Mouse (Mus musculus) kidney, postnatal 25 days (tissue): ENCODE data around the gene Ryr3.

ENCODE experiments used
- DNase-seq, 2 experiments: peaks; one replicate each; pipeline ENCODE4 v3.0.0; 2021; ENCODE audit warnings: mixed read lengths in 2 of 2

Gene Ryr3

DNA sequence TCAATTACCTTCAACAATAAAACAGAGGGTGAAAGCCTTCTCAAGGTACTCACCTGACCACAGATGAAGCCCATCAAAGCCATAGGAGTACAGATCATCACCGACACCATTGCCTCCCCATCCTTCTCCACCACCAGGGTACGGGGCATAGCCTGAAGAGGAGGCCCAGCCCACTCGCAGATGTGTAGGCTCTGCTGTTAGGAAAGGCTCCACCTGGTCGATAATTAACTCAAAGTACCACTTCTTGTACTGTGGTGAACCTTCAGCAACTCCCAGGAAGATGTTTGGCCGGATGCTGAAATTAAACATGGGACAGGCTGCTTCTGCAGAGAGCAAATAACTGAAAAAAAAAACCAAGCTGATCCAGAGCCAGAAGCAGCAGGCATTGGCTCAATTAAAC is 316.1 kb downstream of the Ryr3 start:
- no peak for DNase-seq

DNA sequence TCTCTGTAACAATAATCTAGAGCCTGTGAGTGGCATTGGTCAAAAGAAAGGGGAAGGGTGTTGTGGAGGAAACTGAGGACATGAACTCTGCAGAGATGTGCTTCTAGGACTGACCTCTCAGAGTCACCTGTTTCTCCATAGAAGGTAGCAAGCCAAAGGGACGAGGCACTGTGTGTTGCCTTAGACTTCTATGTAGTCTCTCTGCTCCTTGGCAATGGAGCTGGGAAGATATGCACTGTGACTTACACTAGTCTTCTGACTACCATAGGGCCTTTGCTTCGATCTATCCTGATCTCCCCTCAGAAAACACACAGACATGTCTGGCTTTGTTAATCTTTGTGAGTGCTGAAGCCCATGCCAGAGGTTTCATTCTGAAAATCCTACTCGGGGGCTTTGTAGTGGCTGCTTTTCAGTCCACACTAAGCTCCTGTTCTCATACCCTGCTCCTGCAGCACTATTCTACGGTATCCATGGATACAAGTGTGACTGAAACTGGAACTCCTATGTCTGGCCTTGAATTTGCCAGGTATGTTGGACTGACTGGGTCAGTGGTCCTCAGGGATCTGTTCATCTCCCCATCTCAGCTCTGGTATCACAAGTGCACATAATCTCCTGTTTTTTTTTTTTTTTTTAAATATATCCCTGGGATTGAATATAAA is 332.3 kb downstream of the Ryr3 start:
- DNase-seq = no peak

DNA sequence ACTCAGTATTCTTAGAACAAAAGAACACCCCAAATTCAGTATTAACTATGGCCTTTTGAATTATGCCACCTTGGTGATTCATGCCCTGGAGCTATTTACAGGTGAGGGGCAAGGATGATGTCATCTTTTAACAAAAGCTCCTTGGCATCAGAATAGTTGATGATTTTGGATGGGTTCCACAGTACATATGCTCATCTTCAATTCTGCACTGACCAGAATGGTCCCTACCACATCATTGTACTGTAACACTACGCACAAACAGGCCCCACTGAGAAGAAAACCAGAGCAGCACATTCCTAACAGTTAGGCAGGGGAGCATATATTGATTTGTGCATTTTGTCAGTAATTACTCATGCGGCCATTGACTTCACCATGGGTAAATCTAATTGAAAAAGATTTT is 335.1 kb downstream of the Ryr3 start:
- DNase-seq = no peak

DNA sequence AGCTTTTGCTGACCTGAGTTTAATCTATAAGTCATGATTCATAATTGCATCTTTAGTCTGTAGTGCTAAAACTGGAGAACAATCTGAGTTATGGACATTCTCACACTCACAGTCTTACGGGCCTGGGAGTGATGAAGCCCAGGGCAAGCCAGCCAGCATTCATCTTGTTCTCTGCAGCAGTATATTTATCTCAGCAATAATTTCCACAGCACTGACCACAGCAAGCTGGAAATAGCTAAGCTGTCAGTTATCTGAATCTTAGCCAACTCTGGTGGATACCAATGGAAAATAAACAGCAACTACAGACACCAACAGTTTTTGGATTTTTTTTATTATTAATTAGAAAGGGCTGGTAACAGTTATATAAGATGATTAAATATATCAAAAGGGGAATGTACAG is 335.5 kb downstream of the Ryr3 start:
- no peak for DNase-seq

DNA sequence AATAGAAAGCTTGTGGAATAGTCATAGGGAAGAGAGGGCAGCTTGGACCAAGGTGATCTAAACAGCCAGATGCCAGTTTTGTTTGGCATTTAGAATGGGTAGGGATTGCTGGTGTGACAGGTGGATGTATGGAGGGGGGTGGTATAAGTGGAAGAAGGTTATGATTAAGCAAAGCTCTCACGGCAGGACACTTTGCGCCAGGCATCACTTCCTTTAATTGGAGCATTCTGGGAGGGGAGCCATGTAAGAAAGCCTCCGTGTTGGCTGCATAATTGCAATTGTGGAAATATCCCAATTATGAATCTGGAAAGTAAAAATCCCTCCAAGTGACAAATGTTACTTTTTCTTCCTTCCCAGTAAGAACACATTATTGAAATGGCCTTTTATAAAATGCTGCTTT is 339.5 kb downstream of the Ryr3 start:
- no peak for DNase-seq

DNA sequence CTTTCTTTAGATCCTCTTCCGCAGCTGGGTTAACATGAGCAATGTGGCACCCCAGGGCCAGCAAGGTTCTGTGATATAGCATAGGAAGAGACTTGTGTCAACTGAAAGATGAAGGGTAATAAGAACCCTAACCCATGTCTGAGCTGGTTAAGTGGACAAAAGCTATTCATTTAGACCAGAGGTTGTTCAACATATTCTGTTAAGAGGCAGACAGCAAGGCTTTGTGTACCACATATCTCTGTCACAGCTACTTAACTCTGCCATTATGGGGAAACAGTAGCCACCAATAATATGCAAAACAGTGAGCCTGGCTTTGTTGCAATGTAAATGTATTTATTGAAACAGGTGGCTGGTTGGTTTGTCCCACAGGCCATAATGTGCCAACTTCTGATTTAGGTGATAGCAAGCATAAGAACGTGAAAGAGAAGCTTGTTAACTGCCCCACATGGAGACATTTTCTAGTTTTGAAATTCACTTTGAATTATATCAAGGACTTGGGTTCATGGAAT is 350.8 kb downstream of the Ryr3 start:
- DNase-seq = no peak

DNA sequence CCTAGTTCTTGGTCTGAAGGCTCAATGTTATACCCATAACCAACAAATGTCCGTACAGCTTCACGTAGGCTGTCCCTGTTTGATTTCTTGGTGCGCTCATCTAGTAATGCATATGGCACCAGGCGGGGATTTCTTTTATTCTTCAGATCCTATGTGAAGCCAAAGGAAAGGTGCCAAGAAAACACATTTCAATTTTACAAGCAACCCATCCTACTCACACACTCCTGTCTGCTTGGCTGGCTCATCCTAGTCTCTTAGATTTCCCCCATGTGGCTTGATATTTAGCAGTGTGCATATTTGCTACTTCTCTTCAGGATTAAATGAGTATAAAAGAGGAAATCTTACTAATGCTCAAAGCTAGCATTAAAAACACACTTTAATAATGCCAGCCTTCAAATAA is 355.1 kb downstream of the Ryr3 start:
- DNase-seq = no peak

DNA sequence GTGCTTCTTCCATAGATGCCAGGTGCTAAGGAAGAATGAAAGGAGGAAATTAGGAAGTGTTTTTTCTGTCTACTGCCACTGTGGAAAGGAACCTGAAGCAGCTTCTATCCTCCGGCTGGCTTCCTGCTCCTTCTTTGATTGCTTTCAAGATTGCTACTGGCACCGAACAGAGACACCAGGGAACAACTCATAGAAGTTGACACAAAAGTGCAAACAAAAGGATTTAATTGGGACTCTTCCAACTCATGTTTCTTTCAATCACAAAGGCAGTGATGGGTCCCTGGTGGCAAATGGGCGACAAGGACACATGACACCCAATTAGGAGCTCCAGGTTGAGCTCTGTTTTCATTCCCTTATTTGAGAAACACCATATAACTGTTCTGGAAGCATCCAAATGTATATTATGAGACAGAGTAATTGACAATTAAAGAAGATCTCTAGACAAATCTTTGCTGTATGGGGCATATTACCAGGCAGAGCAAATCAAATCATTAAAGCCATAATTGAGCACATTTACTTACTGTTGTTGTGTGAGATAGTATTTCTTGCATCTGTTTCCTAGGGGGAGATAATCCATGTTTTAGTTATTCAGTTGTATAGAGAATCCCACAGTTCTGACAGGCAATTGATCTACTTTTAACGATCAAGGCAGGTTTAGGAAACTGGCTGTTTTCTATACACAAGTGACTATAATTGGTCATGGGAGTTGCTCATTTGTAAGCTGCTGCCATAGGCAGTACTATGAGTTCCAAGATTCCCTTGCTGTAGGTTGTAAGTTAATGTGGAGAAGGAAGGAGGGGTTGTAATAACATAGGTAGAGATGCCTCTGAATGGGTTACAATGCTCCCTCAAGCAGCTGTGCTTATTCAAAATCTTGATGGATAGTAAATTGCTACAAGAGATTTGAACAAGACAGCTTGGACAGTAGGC is 371.0 kb downstream of the Ryr3 start:
- DNase-seq = no peak

DNA sequence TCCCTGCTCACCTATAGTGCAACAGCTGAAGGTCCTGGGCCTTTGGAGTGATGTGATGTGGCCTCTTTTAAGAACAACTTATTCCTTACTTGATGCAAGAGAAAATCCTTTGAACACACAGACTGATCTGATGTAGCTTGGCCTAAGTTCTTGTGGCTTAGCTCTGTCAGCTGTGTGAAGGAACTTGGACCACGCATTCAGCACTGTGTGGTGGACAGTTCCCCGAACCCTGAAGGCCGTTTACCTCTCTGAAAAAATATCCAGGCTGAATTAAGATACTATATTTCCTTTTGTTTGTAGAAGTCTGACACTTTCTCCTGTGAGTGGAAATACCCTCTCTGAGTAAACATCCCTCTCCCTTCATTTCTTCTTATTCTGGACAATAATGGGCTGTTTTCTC is 374.0 kb downstream of the Ryr3 start:
- peak in 1 of 2 experiments; percentile 9 for DNase-seq

DNA sequence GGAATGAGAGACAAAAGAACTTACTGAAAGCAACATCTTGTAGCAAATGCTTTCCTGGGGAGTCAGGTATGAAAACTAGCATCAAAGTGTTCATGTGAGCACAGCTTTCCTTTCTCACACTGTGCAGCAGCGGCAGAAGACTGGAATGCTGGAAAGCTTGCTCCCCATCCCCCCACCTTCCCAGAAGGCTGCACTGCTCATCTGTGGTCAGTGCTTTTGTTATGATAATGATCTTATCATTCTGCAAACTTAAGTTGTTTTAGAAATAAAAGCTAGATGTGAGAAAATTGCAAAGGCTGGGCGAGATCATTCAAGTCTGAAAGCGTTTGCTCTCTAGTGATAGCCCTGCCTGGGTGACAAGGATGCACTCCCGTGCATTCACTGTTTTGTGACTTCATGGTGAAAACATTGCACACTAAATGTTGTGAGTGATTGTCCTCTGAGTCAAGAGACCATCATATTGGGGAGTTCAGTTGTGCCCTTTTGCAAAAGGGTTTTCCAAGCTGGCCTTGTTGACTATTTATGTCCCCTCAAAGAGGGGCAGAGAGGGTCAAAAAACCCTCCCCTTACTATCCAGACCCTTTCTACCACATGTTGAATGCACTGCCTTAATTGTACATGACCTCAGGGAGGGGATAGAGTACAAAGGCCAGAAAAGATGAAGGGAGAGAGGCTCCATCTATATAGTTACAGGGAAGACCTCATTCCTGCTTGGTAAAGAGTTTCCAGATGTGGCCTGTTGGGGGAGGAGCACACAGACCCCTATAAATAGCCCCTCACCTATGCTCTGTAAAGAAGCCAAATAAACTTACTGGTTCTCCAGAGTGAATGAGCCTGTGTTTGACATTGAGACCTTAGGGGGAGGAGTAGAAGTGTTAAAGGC is 385.2 kb downstream of the Ryr3 start:
- DNase-seq = no peak

DNA sequence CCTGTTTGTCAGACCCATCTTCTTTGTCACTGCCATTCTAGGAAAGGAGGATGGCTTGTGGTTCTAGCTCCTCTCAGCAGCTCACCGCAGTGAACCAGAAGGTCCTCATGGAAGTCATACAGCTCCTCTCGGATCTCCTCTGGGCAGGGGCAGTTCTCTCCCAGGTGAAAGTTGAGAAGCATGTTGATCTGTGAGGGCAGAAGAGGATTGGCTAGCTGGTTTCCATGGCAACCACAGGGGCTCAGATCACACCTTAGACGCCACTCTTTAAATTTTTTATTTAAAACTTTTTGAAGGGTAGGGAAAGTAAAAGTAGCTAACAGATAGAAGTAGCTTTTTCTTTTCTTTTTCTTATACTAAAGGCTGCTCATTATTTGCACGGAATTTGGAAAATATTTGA is 390.3 kb downstream of the Ryr3 start:
- no peak for DNase-seq

DNA sequence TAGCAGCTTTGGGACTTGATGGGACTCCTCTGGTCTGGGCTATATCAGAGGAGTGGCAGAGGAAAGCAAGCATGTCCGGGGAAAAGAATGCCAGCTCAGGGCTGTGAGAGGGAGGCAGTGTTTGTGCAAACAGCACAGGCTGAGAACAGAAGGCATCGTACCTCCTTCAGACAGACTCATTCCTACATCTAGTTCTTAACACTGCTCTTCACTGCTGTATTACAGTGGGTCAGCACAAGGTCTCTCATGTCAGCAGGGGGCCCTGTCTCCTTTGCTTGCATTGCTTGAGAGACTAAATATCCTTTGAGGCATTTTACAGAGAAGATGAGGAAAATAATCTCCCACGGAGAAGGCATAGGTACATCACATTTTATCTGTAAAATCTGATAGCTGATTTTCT is 394.2 kb downstream of the Ryr3 start:
- DNase-seq = no peak

DNA sequence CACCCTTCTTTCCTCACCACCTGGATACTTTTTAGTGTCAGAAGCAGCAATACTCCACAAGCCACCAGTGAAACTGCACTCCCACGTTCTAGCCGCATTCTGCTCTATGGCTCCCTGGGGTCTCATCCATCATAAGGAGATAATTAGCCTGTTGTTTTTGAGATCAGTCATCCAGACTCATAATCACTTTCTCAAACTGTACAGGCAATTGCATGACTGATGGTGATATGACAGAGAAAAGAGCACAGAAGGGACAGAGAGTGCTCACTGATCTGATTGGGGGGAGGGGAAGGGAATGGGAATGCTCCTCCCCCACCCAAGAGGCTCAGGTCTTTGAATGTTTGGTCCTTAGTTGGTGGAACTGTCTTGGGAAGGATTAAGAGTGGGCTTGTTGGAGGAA is 397.8 kb downstream of the Ryr3 start:
- DNase-seq = no peak

DNA sequence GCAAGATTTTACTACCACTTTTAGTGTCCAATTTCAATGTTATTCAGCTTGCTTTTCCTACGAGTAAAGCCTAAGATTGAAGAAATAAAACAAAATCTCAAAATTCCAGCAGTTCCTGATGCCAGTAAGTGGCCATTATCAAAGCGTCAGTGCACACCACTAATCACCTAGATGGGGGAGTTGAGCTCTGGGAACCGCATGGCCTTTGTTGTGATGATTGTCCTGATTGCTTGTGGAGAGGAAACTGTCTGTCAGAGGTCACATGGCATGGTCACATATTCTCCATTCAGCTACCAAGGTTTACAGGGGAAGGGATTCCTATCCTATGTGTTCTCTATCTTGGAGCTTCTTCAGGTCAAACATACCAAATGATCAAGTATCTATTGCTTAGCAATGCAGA is 399.9 kb downstream of the Ryr3 start:
- DNase-seq = no peak

DNA sequence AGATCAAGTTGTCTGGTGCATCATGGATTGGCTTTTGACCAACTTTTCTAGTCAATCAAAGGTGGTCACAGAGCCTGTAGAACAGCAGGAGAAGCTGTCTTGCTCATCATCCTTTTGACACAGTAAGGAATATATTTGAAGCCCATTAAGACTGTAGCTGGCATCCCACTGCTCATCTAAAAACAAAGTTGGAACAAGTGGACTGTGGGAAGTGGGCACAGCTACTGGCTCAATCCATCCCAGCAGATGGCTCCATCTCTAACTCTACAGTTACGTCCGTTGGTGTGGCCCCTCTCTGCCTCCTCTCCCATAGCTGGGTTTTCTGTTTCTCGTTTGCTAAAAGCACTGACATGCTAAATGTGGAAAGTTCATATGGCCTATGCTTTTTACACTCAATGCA is 400.9 kb downstream of the Ryr3 start:
- no peak for DNase-seq

DNA sequence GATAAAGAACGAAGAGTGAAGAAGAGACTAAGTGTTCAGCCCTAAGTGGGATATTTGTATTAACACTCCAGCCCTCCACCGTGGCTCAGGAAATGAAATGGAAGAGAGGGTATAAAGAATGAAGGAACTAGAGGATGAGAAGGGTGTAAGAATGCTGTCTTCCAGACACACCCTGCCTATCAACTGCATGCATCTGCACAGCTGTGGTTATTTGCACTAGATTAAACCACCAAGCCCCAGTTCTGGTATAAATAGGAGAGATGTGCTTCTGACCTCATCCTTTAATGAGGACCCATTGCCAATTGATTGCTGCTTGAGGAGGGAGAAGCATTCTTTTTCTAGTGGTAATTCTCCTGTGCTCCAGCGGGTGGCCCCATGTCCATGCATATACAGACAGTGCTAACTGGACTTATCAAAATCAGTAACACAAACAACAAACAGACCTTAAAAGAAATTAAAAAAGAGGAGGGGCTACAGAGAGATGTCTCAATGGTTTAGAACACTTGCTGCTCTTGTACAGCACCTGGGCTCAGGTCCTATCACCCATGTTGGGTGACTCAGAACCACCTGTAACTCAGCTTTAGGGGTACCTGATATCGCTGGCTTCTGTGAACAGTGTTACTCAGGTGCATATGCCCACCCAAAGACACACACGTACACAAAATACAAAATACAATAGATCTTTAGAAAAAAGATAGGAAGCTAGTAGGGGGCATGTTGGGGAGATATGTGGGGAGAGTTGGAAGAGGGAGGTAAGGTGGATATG is 404.1 kb downstream of the Ryr3 start:
- DNase-seq = no peak

DNA sequence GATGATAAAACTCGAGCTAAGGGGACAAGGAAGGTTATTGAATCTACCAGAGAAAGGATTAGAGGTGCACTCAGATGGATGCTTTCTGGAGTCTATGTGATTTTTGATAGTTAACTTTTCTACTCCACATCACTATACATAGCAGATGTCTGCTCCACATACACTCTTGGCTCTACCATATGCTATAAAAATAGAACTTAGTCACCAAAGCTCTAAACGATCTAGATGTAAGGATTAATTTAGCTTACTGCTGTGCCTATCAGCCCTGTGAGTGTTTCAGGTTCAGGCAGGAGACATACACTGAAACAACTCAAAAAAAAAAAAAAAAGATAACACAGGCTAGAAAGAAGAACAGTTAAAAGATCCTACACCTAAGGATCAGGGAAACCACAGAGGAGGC is 410.9 kb downstream of the Ryr3 start:
- no peak for DNase-seq

DNA sequence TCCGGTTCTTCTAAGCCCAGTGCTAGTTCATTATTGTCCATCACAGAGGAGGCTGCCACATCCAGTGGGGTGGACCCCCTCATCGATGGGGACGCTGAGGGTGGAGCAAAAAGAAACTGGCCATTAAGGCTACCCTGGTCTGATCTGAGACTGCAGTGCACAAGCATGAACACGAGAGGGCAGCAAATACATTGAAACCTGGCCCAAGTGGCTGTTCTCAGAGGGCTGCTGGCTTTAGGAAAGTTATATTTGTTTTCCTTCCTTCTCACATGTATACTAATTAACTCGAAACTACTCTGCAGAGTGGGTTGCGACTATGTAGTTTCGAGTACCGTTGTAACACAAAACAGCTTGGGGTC is 416.9 kb downstream of the Ryr3 start:
- DNase-seq = peak; percentile 50 to 66

DNA sequence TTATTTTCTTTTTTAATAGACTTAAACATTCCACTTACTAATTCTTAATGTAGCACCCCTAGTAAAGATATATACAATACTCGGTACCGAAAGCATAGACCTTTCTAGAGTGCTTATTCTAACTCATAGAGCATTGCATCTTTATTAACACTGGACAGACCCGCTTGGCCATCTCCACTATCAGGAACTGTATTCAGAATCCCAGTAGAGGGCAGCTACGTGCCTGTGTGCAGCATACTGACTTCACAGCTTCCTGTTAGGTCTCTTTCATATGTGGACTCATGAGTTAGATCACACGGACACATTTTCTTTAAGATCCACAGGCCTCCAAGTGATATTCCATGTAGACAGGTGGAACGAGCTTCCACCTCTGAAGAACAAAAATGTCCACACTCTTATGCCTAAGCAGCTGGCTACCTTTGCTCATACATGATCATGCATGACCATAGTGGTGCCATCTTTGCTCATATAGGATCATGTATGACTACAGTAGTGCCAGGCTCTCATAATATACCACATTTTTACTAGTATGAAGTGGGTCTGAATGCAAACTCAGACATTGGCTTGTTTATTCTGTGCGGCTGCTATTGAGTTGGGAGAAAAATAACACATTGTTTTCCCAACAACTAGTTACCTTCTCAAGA is 417.4 kb downstream of the Ryr3 start:
- DNase-seq = peak in 1 of 2 experiments; percentile 4

DNA sequence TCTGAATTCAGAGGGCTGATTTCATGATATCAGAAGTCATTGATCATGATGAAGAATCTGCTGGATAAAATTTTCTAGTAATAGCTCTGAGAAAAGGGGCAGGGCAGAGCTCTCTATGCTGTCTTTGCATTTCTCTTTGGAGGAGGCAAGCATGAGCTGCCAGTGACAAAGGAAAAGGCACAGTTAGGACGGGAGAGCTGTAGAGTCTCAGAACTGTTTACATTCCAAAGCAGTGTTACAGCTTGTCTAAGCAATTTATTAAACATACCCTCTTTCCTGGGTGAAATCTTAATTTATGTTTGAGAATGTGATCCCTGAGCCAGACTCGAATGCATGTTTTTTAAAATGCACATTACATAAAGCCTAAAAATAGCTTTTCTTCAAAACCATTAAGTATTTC is 435.3 kb downstream of the Ryr3 start:
- DNase-seq = no peak

DNA sequence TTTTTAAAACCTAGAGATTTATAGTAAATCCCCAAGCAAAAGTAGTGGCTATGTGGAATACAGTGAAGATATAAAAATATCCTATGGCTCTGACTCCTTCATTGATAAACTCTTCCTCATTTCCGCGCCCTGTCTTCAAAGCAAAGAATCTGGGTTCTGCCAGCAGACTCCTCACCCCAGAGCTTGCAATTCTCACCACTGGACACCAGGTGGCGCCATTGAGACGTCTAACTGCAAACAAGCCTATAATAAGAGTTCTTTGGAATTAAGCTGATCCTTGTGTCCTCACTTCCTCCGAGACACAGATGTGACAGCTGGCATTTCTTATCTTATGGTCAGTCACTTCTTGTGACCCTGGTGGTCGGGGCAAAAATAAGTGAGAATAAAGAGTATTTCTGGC is 442.1 kb downstream of the Ryr3 start:
- peak; percentile 64 to 70 for DNase-seq

DNA sequence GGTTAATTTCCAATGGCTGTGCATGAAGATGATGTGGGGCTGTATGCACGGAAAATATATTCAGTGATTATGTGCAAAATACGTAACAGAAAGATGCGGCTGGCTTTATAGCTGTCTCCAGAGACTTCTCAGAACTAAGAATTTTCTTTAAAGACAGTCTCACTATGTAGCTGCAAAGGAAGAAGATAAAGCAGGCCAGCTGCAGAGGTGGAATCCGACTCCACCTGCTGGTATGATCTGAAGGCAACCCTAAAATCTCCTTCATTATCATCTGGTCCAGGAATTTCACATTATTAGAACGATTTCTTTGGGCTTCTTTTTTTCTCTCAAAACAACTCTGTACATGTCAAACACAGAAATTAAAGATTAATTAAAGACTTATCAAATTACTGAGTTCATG is 449.2 kb downstream of the Ryr3 start:
- no peak for DNase-seq
